8 mouse cellular contexts compared by ENCODE assay signal in genomic region chr5:74161297-74161926, GRCm38 (mm10). TPM values are rescaled to one million over a fixed set of nuclear protein-coding genes. Genes with fewer than 3 reads are reported as not detected.
DNase-seq lines count a peak whose midpoint lies in the region; ATAC-seq lines count a peak whose summit lies in the region.

No protein-coding gene starts in this region.

- peaks cover 9% of the 10 kb centered on the region for H3K4me1 ChIP-seq in forebrain, embryonic 16.5 days (replicated peaks; ENCODE audit: control insufficient read depth, insufficient read depth, low read length)
- H3K4me1 ChIP-seq in intestine, embryonic 16.5 days (ENCODE audit: control insufficient read depth, insufficient read depth, low read length): peaks cover 32% of the 10 kb centered on the region
- peaks cover 51% of the 10 kb centered on the region for H3K4me1 ChIP-seq in lung, embryonic 15.5 days
- H3K4me1 ChIP-seq in stomach, embryonic 16.5 days (ENCODE audit: control insufficient read depth, insufficient read depth, low read length): peaks cover 27% of the 10 kb centered on the region

- H3K4me3 ChIP-seq in forebrain, embryonic 16.5 days (replicated peaks; ENCODE audit: low read length): 0 out of 2 replicates have a peak overlapping the region, but pooled peaks have one; percentile 3
- H3K4me3 ChIP-seq in intestine, embryonic 16.5 days (ENCODE audit: low read length): no peak overlapping the region
- H3K4me3 ChIP-seq in lung, embryonic 15.5 days: peak overlapping the region; percentile 21; the same call in 1 of the 2 replicates
- no peak overlapping the region for H3K4me3 ChIP-seq in stomach, embryonic 16.5 days (replicated peaks; ENCODE audit: low read length)

- H3K4me2 ChIP-seq in forebrain, embryonic 16.5 days (ENCODE audit: low read length): peak overlapping the region; percentile 42
- H3K4me2 ChIP-seq in intestine, embryonic 16.5 days (ENCODE audit: low read depth, low read length): peak overlapping the region; percentile 33
- peak overlapping the region; percentile 50 for H3K4me2 ChIP-seq in lung, embryonic 15.5 days
- H3K4me2 ChIP-seq in stomach, embryonic 16.5 days (ENCODE audit: low read depth, low read length): peak overlapping the region; percentile 36

- H3K9me3 ChIP-seq in forebrain, embryonic 16.5 days (ENCODE audit: control insufficient read depth, low read length): no peaks in the 10 kb centered on the region
- no peaks in the 10 kb centered on the region for H3K9me3 ChIP-seq in intestine, embryonic 16.5 days (ENCODE audit: control insufficient read depth, low read length)
- H3K9me3 ChIP-seq in lung, embryonic 15.5 days: no peaks in the 10 kb centered on the region
- no peaks in the 10 kb centered on the region for H3K9me3 ChIP-seq in stomach, embryonic 16.5 days (replicated peaks; ENCODE audit: control insufficient read depth, low read length)

- peak; percentile 14 for DNase-seq in gastrocnemius, adult 18-20 months (ENCODE audit: low spot score)
- no peak for DNase-seq in gastrocnemius, postnatal 14 days

- no peaks in the 10 kb centered on the region for H3K36me3 ChIP-seq in forebrain, embryonic 16.5 days (ENCODE audit: control insufficient read depth, insufficient read depth)
- H3K36me3 ChIP-seq in intestine, embryonic 16.5 days (ENCODE audit: control insufficient read depth, insufficient read depth, low read length): no peaks in the 10 kb centered on the region
- no peaks in the 10 kb centered on the region for H3K36me3 ChIP-seq in lung, embryonic 15.5 days
- no peaks in the 10 kb centered on the region for H3K36me3 ChIP-seq in stomach, embryonic 16.5 days (ENCODE audit: control insufficient read depth, insufficient read depth, low read length)

- 13% methylated on average over 15 of the region's 15 CpGs for WGBS in forebrain, embryonic 16.5 days
- 12% methylated on average over 15 of the region's 15 CpGs for WGBS in intestine, embryonic 16.5 days
- WGBS in lung, embryonic 15.5 days: 4% methylated on average over 15 of the region's 15 CpGs
- WGBS in stomach, embryonic 16.5 days: 11% methylated on average over 15 of the region's 15 CpGs

- ATAC-seq in forebrain, embryonic 16.5 days: peak; percentile 92
- ATAC-seq in intestine, embryonic 16.5 days: peak; percentile 71
- peak; percentile 92 for ATAC-seq in lung, embryonic 15.5 days (ENCODE audit: borderline replicate concordance, extremely low read depth, low FRiP score, low TSS enrichment)
- peak; percentile 88 for ATAC-seq in stomach, embryonic 16.5 days (ENCODE audit: insufficient read depth, low FRiP score)
- no peak for ATAC-seq in megakaryocyte, adult 5-6 weeks (ENCODE audit: poor library complexity, severe bottlenecking)
- ATAC-seq in CD4-positive, CD25-positive, alpha-beta regulatory T cell, adult 4 months: no peak

- intact Hi-C loops in gastrocnemius, postnatal 14 days (cut with DNase I; ENCODE audit: low total_unique reads): no loop called here

- no peak overlapping the region for H3K27ac ChIP-seq in forebrain, embryonic 16.5 days (ENCODE audit: low read length)
- H3K27ac ChIP-seq in intestine, embryonic 16.5 days (ENCODE audit: low read length): peak overlapping the region; percentile 56
- peak overlapping the region; percentile 90 for H3K27ac ChIP-seq in lung, embryonic 15.5 days
- H3K27ac ChIP-seq in stomach, embryonic 16.5 days (ENCODE audit: low read length): peak overlapping the region; percentile 84

- no peaks in the 10 kb centered on the region; the same call in 1 of the 2 replicates for H3K27me3 ChIP-seq in forebrain, embryonic 16.5 days (replicated peaks; ENCODE audit: control insufficient read depth, insufficient read depth, low read length)
- no peaks in the 10 kb centered on the region for H3K27me3 ChIP-seq in intestine, embryonic 16.5 days (replicated peaks; ENCODE audit: control insufficient read depth, insufficient read depth, low read length)
- no peaks in the 10 kb centered on the region for H3K27me3 ChIP-seq in lung, embryonic 15.5 days
- no peaks in the 10 kb centered on the region for H3K27me3 ChIP-seq in stomach, embryonic 16.5 days (ENCODE audit: control insufficient read depth, insufficient read depth, low read length)

- H3K9ac ChIP-seq in forebrain, embryonic 16.5 days (replicated peaks; ENCODE audit: low read depth, low read length): 0 out of 2 replicates have a peak overlapping the region, but pooled peaks have one; percentile 18
- H3K9ac ChIP-seq in intestine, embryonic 16.5 days (ENCODE audit: low read depth, low read length): 0 out of 2 replicates have a peak overlapping the region, but pooled peaks have one; percentile 35
- peak overlapping the region; percentile 22; the same call in 1 of the 2 replicates for H3K9ac ChIP-seq in lung, embryonic 15.5 days
- peak overlapping the region; percentile 14; the same call in 1 of the 2 replicates for H3K9ac ChIP-seq in stomach, embryonic 16.5 days (ENCODE audit: low read length)

RNA-seq across cellular contexts. Expression of gene Rasl11b, which starts 33.7 kb away (rescaled TPM):
- 1 to 10 TPM; 2.8 to 4.7 TPM for total RNA-seq in gastrocnemius, adult 18-20 months (2021)
- 1 to 10 TPM; 4.1 to 5.3 TPM for total RNA-seq in gastrocnemius, postnatal 14 days (2021)
- 31.2 and 41.5 TPM in 2 replicates for polyA plus RNA-seq in forebrain, embryonic 16.5 days (2015; fragmentation: Nextera tagmentation; extraction: Ambion mirVana)
- polyA plus RNA-seq in intestine, embryonic 16.5 days (2015; fragmentation: Nextera tagmentation; extraction: Ambion mirVana): 31.5 and 37.6 TPM in 2 replicates
- polyA plus RNA-seq in lung, embryonic 15.5 days (2015; fragmentation: Nextera tagmentation; extraction: Ambion mirVana): 150 and 154 TPM in 2 replicates
- polyA plus RNA-seq in stomach, embryonic 16.5 days (2015; fragmentation: Nextera tagmentation; extraction: Ambion mirVana): 52.8 and 56.1 TPM in 2 replicates
- 2.0 and 2.1 TPM in 2 replicates for total RNA-seq in megakaryocyte, adult 5-6 weeks (2015)
- total RNA-seq in megakaryocyte, adult 5-6 weeks (2017): 0.98 and 1.0 TPM in 2 replicates
- 1 to 10 TPM; 3.4 to 5.0 TPM for polyA plus RNA-seq in CD4-positive, CD25-positive, alpha-beta regulatory T cell, adult 4 months (2017; shearing (Covaris generic))

Comparison
In these comparisons a context has a peak if more than half of its experiments do, and no peak if none do; other contexts are left out.
1. ATAC-seq: peak in forebrain, embryonic 16.5 days (single experiment), intestine, embryonic 16.5 days (single experiment), lung, embryonic 15.5 days (single experiment) and stomach, embryonic 16.5 days (single experiment); none in megakaryocyte, adult 5-6 weeks (single experiment) and CD4-positive, CD25-positive, alpha-beta regulatory T cell, adult 4 months (single experiment).
2. H3K4me3 ChIP-seq: peak in forebrain, embryonic 16.5 days (single experiment) and lung, embryonic 15.5 days (single experiment); none in intestine, embryonic 16.5 days (single experiment) and stomach, embryonic 16.5 days (single experiment).
3. Peak in every context shown above with its lines, with median percentiles within 50 percentile points of each other: H3K4me2 ChIP-seq and H3K9ac ChIP-seq.